Mouse (Mus musculus) kidney, embryonic 16.5 days (tissue): Measurements from ENCODE around the gene Fscn1. TPM values are rescaled to one million over a fixed set of nuclear protein-coding genes. Genes with fewer than 3 reads are reported as not detected.
A peak's percentile ranks its signal among the peaks of the same experiment; 100 is the strongest.

ENCODE experiments used
- ATAC-seq: fragments of 200-750 bp; cut with Nextera tagmentation; 2 replicates; pipeline ENCODE4 v1.8.0; 2017; ENCODE audit warnings: moderate TSS enrichment; ENCODE audit not compliant: low FRiP score, low TSS enrichment
- H3K27ac ChIP-seq: fragments of 300-500 bp; sonication (generic); 2 replicates; pipeline ENCODE4 v1.5.1; 2014; ENCODE audit warnings: low read length
- H3K27me3 ChIP-seq: fragments of 300-500 bp; sonication (generic); 2 replicates; pipeline ENCODE4 v1.6.1; 2014; ENCODE audit warnings: low read length, control low read depth, mixed read lengths; ENCODE audit not compliant: insufficient read depth
- H3K36me3 ChIP-seq: fragments of 300-500 bp; sonication (generic); 2 replicates; pipeline ENCODE4 v1.6.1; 2014; ENCODE audit warnings: low read length, control low read depth, mixed read lengths; ENCODE audit not compliant: insufficient read depth
- H3K4me1 ChIP-seq: fragments of 300-500 bp; sonication (generic); 2 replicates; pipeline ENCODE4 v1.6.1; 2014; ENCODE audit warnings: low read length, control low read depth, mixed read lengths; ENCODE audit not compliant: insufficient read depth
- H3K4me2 ChIP-seq: fragments of 300-500 bp; sonication (generic); replicated peaks from 2 replicates; pipeline ENCODE4 v1.6.1; 2014; ENCODE audit warnings: low read depth, low read length
- H3K4me3 ChIP-seq: fragments of 300-500 bp; sonication (generic); 2 replicates; pipeline ENCODE4 v1.5.1; 2014; ENCODE audit warnings: mild to moderate bottlenecking, low read length
- H3K9ac ChIP-seq: fragments of 300-500 bp; sonication (generic); replicated peaks from 2 replicates; pipeline ENCODE4 v1.6.1; 2014; ENCODE audit warnings: low read length
- H3K9me3 ChIP-seq: fragments of 300-500 bp; sonication (generic); 2 replicates; pipeline ENCODE4 v1.6.1; 2016; ENCODE audit warnings: low read length, control low read depth
- WGBS: fragments of 180-500 bp; shearing (Covaris S2); extraction: QIAGEN DNeasy Blood & Tissue Kit; methylation state at CpG from one replicate; pipeline ENCODE4 v1.1.7; 2014; 5-methylcytosine and 5-hydroxymethylcytosine counted together
- polyA plus RNA-seq: library from polyadenylated mRNA; unstranded; fragments of >200 nt; fragmentation: Nextera tagmentation; extraction: Ambion mirVana; gene quantifications from 2 replicates; pipeline ENCODE4 v1.2.1, GENCODE M21; 2015

Gene Fscn1
- polyA plus RNA-seq, 1 experiment from 2014 or later = 302 TPM

DNA sequence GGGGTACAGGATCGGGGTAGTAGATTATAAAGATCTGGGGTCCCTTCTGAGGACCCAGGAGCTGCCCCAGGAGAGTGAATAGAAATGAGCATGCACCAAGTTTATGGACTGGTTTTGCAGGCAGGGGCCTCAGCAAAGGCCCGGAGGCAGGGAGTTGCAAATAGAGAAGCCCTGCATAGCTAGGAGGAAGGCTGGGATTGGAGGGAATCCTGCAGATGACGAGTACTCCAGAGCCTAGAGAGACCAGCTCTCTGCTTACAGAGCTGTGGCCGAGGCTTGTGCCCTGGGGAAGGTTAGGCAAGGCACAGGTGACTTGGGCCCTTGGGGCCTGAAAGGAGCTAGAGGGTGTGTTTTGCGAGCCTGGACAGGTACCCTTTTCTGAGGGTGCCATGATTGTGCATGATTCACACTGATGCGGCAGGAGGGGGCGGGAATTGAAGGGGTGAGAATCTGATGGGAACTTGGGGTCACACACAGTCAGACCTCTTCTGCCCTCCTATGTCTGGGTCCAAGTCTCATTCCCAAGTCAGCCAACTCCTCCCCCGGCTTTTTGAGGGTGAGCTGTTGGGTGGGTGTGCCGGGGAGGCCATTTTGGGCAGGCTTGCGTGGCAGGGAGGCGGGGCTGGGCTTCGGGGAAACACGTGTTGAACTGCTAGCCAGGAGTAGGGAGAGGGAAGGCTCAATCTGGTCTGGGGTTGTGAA, 3.0 kb downstream of the Fscn1 start:
- peak; percentile 11; the same call in 1 of the 2 replicates for ATAC-seq
- Histone ChIP-seq H3K36me3 (peaks cover 20% of the 10 kb centered on the region), H3K4me3 (peak overlapping the region; percentile 86), H3K9ac (peak overlapping the region; percentile 96), H3K4me1 (peaks cover 33% of the 10 kb centered on the region), H3K4me2 (peak overlapping the region; percentile 83), H3K27me3 (no peaks in the 10 kb centered on the region), H3K9me3 (no peaks in the 10 kb centered on the region), H3K27ac (peak overlapping the region; percentile 97)
- 4% methylated on average over 13 of the region's 13 CpGs for WGBS

DNA sequence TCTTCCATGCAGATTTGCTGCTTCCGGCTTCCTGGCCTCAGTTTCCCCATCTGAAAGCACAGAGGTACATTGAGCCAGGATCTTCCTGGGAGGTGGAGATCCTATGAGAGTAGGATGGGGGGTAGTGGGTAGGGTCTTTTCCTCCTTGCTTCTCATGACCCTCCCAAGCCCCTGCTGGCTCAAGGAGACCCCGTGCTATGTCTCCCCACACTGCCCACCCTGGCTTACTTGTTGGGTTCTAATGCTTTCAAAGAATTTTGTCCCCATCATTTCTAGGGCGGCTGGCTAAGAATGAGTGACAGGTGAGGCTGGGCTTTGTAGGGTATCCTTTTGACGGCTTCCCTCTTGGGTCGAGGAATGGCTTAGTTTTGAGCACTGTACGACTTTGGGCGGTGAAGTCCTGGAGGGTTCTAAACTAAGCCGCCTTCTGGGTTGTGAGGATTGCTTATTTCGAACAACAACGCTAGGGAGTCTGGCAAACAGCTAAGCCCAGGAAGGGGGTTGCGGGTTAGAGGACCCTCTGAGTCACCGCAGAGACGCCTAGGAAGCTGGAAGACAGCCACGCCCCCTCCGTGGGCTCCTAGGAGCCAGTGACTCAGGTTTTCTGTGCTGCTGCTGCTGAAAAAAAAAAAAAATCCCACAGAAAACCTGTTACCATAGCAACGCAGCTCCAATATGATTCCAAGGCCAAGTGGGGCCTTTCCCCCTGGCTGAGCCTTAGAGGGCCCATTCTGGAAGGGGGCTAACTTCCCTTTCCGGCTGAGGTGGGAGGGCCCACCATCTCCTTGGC, 3.8 kb downstream of the Fscn1 start:
- ATAC-seq = no peak
- peaks cover 33% of the 10 kb centered on the region for H3K4me1 ChIP-seq
- H3K4me3 ChIP-seq = peak overlapping the region; percentile 86
- no peaks in the 10 kb centered on the region for H3K27me3 ChIP-seq
- peak overlapping the region; percentile 11; the same call in 1 of the 2 replicates for H3K27ac ChIP-seq
- 39% methylated on average over 17 of the region's 17 CpGs for whole genome bisulfite sequencing
- H3K36me3 ChIP-seq = peaks cover 22% of the 10 kb centered on the region
- H3K4me2 ChIP-seq = peak overlapping the region; percentile 83
- no peaks in the 10 kb centered on the region for H3K9me3 ChIP-seq
- peak overlapping the region; percentile 96 for H3K9ac ChIP-seq

DNA sequence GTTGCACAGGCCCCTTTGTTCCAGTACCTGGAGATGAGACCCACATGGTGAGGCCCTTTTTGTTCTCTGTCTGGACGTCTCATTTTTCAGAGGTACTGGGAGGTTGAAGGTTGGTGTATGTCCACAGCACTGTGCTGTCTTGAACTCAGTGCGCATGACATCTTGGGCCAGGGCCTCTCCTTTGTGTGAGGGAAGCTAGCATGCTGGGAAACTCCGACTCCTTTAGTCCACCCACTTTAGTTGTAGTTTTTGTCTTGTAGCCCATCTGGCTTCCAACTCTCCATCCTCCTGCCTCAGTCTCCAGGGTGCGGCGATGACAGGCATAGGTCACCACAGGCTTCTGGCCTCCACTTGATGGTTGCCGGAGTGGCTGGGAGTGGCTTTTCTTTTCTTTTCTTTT, 4.5 kb downstream of the Fscn1 start:
- no peak overlapping the region for H3K27ac ChIP-seq
- H3K4me1 ChIP-seq = peaks cover 32% of the 10 kb centered on the region
- peaks cover 29% of the 10 kb centered on the region for H3K36me3 ChIP-seq
- 86% methylated on average over 6 of the region's 6 CpGs for WGBS
- H3K4me3 ChIP-seq = peak overlapping the region; percentile 86
- H3K9me3 ChIP-seq = no peaks in the 10 kb centered on the region; the same call in 1 of the 2 replicates
- ATAC-seq = no peak
- H3K4me2 ChIP-seq = peak overlapping the region; percentile 83
- no peak overlapping the region; the same call in 1 of the 2 replicates for H3K9ac ChIP-seq
- H3K27me3 ChIP-seq = no peaks in the 10 kb centered on the region

DNA sequence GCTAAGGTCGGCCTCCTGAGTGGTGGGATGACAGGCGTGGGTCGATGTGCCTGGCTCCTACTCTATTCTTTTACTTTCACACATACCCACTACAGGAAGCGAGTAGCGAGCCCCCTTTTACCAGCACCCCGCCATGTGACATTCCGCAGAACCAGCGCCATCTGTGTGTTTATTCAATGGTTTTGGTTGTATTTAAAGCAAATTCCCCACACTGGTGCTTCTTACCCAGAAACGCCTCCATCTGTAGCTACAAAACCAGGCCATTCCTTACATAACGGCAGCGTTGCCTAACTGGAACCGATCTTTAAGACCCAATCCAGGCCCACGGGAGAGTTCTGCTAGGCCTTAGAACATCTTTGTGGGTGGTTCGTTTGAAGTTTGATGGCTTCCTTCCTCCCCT, 8.3 kb downstream of the Fscn1 start:
- Histone ChIP-seq H3K9me3 (no peaks in the 10 kb centered on the region; the same call in 1 of the 2 replicates), H3K27ac (no peak overlapping the region), H3K4me3 (no peak overlapping the region), H3K4me1 (peaks cover 21% of the 10 kb centered on the region), H3K27me3 (no peaks in the 10 kb centered on the region), H3K4me2 (no peak overlapping the region), H3K9ac (no peak overlapping the region), H3K36me3 (peaks cover 67% of the 10 kb centered on the region)
- 89% methylated on average over 14 of the region's 14 CpGs for WGBS
- no peak for ATAC-seq

DNA sequence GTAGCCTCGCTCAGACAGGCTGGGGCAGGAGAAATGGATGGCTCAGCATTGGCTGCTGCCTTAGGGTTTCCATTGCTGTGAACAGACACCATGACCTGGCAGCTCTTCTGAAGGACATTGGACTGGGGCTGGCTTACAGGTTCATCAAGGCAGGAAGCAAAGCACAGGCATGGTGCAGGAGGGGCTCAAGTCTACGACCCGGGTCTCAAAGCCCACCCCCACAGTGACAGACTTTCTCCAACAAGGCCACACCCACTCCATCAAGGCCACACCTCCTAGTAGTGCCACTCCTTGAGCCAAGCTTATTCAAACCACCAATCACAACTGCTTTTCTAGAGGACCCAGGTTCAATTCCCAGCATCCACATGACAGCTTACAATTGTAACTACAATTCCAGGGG, 13.8 kb downstream of the Fscn1 start:
- Histone ChIP-seq H3K9me3 (no peaks in the 10 kb centered on the region; the same call in 1 of the 2 replicates), H3K4me1 (peaks cover 17% of the 10 kb centered on the region), H3K9ac (no peak overlapping the region), H3K27ac (no peak overlapping the region), H3K27me3 (no peaks in the 10 kb centered on the region), H3K4me3 (no peak overlapping the region), H3K4me2 (no peak overlapping the region), H3K36me3 (peaks cover 46% of the 10 kb centered on the region)
- WGBS = 38% methylated on average over 3 of the region's 3 CpGs
- ATAC-seq = 0 out of 2 replicates have a peak, but pooled peaks have one; percentile 13

DNA sequence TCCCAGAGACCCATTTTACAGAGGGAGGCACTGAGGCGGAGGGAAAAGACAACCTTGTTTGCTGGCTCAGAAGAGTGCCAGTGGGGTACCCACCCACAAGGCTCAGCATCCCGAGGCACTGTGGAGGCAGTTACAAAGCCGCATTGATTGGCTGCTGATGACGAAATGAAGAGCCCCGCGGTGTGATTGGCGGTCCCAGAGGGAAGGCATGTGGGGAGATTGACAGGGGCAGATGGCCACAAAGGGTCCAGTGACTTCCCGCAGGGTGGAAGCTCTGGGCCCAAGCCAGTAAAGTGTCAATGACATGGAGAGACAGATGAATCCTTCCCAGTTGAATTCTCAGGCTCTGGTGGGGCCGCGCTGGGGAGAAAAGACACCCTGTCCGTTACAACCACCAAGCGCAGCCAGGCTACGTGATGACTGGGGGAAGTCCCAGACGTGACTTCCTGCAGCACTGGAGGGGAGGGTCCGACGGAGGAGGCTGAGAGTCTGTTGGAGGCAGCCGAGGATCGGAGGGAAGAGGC, 14.5 kb downstream of the Fscn1 start:
- peak; percentile 26 for ATAC-seq
- Histone ChIP-seq H3K4me3 (no peak overlapping the region), H3K9ac (0 out of 2 replicates have a peak overlapping the region, but pooled peaks have one; percentile 22), H3K4me2 (peak overlapping the region; percentile 9; the same call in 1 of the 2 replicates), H3K36me3 (peaks cover 39% of the 10 kb centered on the region), H3K9me3 (no peaks in the 10 kb centered on the region), H3K27me3 (no peaks in the 10 kb centered on the region), H3K4me1 (peaks cover 17% of the 10 kb centered on the region), H3K27ac (no peak overlapping the region)
- 18% methylated on average over 18 of the region's 18 CpGs for WGBS

DNA sequence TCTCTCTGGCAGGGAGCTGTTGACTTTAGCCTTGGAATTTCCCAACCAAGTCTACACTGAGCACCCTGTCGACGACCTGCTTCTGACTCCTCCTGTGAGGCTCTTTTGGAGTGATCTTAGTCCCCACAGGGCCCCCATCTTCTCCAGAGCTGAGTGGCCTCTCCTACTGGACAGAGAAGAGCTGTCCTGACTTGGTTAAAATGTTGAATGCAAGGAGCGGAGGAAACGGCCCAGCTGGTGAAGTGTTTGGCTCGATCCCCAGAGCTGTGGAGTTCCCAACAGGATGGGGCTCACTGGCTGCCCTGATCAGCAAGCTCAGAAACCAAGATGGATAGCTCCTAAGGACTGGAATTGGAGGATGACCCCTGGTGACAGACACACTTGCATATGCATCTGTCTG, 16.4 kb downstream of the Fscn1 start:
- Histone ChIP-seq H3K27ac (peak overlapping the region; percentile 64; the same call in 1 of the 2 replicates), H3K4me1 (peaks cover 17% of the 10 kb centered on the region), H3K36me3 (peaks cover 21% of the 10 kb centered on the region), H3K4me2 (no peak overlapping the region), H3K9ac (no peak overlapping the region), H3K9me3 (no peaks in the 10 kb centered on the region), H3K4me3 (no peak overlapping the region), H3K27me3 (no peaks in the 10 kb centered on the region)
- WGBS = 50% methylated on average over 5 of the region's 5 CpGs
- 0 out of 2 replicates have a peak, but pooled peaks have one; percentile 22 for ATAC-seq

DNA sequence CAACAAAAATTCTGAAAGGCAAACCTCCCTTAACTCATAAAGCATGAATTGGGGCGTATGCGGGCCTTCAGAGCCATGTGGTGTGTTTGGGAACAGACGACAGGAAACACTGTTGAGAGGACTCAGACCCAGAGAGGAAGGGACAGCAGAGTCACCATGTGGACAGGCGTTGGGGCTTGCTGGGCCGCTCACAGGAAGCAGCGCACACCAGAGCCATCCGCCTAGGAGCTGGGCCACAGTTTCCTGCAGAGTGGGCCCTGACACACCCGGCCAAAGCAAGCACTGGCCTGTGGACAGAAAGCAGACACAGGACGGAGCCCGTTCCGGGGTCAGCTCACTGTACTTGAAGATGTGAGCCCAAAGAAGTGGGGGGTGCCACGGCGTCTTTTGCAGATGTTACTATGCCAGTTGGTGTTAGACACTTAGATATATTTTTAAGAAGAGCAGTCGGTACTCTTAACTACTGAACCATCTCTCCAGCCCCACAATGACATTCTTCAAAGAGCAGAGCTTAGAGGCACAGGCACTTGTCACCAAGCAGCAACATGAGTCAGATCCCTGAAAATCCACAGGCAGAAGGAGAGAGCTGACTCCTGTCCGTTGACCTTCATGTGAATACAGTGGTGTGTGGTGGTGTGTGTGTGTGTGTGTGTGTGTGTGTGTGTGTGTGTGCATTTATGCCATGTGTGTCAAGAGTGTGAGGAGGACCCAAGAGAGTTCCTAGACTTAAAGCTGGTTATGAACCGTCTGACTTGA, 22.1 kb downstream of the Fscn1 start:
- no peak overlapping the region for H3K9ac ChIP-seq
- no peak overlapping the region for H3K4me2 ChIP-seq
- ATAC-seq = 0 out of 2 replicates have a peak, but pooled peaks have one; percentile 23
- H3K36me3 ChIP-seq = no peaks in the 10 kb centered on the region
- 67% methylated on average over 16 of the region's 16 CpGs for WGBS
- H3K9me3 ChIP-seq = no peaks in the 10 kb centered on the region
- no peaks in the 10 kb centered on the region for H3K27me3 ChIP-seq
- H3K4me1 ChIP-seq = no peaks in the 10 kb centered on the region
- peak overlapping the region; percentile 15 for H3K27ac ChIP-seq
- H3K4me3 ChIP-seq = no peak overlapping the region

DNA sequence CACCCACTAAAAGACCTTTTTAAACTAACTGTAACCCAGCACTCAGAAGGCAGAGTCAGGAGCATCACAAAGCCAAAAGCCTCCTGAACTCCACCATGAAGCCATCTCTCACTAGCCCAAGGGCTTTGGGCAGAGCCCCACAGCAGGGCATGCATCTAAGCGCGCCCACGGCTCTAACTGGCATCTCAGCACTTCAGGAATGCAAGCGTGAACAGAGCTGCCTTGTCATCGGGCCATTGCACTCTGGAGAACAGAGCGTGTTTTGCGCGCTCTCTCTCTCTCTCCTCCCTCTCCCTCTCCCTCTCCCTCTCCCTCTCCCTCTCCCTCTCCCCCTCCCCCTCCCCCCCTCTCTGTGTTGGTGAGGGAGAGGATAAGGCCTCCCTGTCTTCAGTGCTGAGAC, 23.0 kb downstream of the Fscn1 start:
- Histone ChIP-seq H3K4me3 (no peak overlapping the region), H3K4me1 (no peaks in the 10 kb centered on the region), H3K27me3 (no peaks in the 10 kb centered on the region), H3K9ac (no peak overlapping the region), H3K4me2 (no peak overlapping the region), H3K9me3 (no peaks in the 10 kb centered on the region), H3K27ac (no peak overlapping the region), H3K36me3 (no peaks in the 10 kb centered on the region)
- 58% methylated on average over 8 of the region's 8 CpGs for WGBS
- no peak for ATAC-seq
